Mouse (Mus musculus) layer of hippocampus, postnatal 10 days (tissue): ENCODE measurements around the gene Dbx1. TPM values are rescaled to one million over a fixed set of nuclear protein-coding genes. Genes with fewer than 3 reads are reported as not detected.
A peak's percentile ranks its signal among the peaks of the same experiment; 100 is the strongest.

Source experiments
- DNase-seq, 2 experiments: peaks; one replicate each; pipeline ENCODE4 v3.0.0; 2021; ENCODE audit warnings: low spot score in 2 of 2
- total RNA-seq, 2 experiments: library from RNA; stranded (reverse); gene quantifications; 2 replicates each; pipeline ENCODE4 v1.2.3; 2021

Gene Dbx1
- total RNA-seq, 2 experiments from 2014 or later, result not detected

- DNase-seq, result no peak
These were observed 3.2 kb downstream of the Dbx1 start for GRCm38 (mm10) chr7:49633375-49633956.

DNA sequence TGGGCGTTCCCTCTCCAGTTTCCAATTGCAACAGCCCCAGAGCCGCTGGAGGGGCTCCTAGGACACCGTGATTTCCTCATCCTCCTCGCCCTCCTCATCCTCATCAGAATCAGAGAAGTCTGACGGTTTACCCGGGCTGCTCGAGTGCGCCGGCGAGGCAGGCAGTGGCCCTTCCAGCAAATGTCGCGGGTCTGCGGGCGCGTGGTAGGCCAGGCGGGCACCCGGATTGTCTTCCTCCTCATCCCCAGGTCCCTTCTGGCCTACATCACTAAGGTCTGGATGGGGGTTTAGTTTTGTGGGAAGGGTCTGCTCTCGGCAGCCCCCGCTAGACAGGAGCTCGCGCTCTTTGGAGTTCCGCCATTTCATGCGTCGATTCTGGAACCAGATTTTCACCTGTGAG lies 4.3 kb downstream of the Dbx1 start:
- no peak for DNase-seq

GRCm38 (mm10) chr7:49631885-49632284 lies 4.8 kb downstream of the Dbx1 start:
- DNase-seq, result no peak

DNA sequence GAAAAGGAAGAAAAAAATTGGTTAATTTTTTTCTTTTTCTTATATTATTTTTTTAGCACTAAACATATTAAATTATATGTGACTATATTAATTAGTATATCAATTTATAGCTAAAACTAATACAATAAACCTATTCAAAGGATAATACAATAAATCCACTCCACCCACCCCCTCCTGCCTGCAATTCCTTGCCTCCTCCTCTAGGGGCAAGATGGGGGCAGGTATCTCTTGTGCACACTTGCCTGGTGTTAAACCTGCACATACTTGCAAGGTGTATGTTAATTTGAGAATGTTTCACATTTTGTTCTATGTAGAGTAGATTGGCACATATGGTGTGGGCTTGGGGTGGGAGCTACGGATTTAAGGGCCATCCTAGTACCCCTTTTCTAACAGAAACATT lies 16.5 kb downstream of the Dbx1 start:
- no peak for DNase-seq

DNA sequence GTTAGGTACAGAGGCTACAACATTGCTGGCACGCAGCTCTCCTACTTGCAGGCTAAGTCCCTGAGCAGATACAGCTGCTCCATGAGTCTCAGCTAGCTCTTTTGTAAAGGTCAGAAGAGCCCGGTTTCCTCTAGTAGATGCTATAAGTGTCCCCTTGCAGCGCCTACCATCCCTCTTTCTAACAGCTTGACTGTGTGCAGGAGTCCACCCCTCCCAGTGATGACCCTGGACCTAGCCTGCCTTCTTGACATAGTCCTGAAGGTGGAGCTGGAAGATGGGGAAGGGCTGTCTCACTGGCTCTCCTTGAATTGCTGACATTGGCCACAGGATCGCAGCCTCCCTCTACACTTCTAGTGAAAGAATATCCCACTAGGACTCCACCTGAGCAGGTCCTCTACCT lies 19.6 kb downstream of the Dbx1 start:
- DNase-seq, result no peak

DNA sequence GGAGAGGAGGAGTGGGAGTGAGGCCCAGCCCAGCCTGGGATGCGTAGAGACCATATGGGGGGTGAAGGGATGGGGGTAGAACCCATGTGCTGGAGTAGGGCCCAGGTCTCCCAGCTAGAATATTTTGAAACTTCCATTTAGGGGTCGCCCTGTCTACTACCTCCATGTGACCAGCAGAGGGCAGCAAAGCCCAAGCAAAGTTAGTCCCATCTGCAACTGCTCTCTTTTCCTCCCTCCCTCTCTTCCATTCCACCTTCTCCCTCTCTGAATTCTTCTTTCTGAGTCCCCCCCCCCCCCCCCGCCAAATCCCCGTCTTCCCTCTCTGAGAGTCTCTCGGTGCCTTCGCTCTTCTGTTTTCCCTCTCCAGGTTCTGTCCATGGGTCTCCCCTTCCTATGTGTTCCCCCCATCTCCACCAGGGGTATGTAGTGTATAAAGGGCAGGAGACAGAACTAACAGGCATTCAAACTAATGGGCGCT lies 20.4 kb downstream of the Dbx1 start:
- peak; percentile 79 for DNase-seq

DNA sequence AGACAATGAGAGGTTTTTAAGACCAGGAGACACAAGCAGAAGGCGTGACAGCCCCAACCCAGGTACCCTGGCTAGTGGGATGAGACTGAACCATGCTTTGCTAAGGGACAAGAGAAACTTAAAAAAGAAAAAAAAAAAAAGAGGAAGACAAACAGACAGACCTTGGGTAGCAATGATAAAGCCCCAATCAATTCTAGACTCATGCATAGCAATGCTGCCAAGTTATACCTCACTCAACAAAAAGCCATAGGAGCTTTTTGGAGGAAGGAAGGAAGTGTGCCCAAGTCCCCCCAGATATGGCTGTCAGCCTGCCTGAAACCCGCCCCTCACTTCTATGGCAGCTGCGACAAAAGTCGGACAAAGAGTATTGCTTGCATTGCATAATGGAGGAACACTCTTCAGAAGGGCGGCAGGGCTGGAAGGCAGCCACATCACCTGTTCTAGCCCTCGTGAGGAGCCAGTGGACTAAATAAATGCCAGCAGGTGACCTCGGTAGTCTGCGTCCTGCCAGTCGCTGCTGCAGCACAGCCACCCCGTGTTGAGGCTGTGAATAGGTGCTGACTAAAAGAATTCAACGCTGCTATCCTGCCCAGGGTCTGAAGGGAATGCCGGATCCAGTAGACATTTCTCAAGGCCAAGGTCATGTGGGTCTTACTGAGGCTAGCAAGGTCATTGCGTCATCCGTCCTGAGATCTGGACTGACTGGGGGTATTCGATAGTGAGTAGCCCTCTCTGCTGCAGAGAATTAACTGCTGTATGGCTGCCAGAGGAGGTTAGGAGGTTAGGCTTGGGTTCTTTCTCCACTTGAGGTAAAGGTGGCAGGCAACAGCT lies 31.5 kb downstream of the Dbx1 start:
- DNase-seq, result no peak

DNA sequence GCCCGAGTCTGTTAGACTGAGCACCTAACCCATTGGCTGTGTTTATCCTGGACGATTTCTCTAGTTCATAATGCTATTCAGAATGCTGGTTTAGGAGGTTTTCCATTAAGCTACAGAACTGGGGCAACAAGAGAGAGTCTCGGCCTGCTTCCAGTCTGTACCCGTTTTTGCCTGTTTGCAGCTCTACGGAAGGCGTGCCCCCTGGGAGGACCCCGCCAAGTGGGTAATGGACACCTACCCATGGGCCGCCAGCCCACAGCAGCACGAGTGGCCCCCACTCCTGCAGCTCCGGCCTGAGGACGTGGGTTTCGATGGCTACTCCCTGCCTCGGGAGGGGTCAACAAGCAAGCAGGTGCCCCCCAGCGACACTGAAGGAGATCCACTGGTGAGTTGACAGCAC lies 32.4 kb downstream of the Dbx1 start:
- no peak for DNase-seq

DNA sequence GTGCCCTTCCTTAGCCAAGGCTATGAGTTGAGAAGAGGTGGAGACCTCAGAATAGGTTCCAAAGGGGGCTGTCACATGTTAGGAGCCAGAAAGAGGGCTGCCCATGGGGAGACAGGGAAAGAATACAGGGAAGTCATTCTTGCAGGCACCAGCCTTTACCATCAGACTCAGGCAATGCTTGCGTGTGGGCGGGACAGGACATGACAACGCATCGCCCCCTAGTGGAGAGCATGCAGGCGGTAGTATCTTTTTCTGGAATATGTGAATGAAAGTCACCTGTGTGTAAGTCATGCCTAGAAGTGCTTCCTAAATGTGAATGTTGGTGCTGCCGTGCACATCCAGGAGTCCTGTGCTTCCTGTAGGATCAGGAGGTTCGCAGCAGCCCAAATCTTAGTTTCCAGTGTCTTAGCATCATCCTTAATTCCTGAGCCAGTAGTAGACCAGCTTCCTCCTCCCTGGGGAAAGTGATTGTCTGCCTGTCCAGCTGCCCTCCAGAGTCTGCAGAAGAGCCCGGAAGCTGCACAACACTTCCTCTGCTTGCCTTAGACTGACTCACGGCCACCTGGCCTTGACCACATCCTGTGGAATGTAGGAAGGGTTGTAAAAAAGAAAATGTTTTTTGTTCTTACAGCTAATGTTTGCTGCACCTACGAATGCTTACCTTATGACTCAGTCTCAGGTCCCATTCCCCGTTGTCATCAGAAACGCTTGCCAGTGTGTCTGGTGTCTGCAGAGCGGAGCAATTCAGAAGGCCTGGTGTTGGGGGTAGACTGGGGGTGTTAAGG lies 35.3 kb downstream of the Dbx1 start:
- peak; percentile 73 to 77 for DNase-seq

GRCm38 (mm10) chr7:49599950-49600349 lies 36.7 kb downstream of the Dbx1 start:
- no peak for DNase-seq

- no peak for DNase-seq
These were observed 38.4 kb downstream of the Dbx1 start for GRCm38 (mm10) chr7:49598225-49598624.

DNA sequence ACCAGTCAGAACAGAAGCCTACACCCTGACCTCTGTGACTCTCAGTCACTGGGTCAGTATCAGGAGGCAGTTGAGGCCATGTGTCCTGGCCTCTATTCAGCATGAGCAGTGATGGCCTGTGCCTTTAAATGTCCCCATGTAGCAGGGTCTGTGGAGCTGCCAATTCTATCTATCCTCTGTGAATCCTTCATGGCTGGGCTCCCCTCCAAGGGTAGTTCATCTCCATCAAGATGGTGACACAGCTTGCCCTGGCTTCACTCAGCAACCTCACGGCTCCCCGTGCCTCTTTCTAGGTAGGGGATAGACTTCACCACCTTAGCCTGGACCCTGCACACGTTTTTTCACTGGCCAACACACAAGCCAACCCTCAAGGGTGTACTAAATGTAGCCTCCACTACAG lies 38.9 kb downstream of the Dbx1 start:
- no peak for DNase-seq

DNA sequence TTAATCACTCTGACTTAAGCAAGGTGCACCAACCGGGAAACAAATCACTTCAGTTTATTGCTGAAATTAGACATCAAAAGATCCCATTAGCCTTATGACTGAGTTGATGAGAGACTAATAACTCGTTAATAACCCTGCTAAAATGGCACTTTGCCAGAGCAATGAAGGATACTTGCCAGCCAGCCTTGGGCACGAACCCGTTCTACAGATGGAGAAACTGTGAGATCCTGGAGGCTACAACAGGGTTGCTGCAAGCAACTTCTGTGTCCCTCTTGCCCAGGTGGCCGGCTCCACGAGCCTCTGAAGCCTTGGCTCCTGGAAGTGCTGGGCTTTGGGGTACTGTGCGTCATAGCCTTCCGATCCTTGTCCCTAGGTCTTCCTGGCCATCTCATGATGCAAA lies 47.0 kb downstream of the Dbx1 start:
- DNase-seq, result no peak

- no peak for DNase-seq
These were observed 50.0 kb downstream of the Dbx1 start for GRCm38 (mm10) chr7:49586530-49587120.

GRCm38 (mm10) chr7:49583176-49583575 lies 53.5 kb downstream of the Dbx1 start:
- DNase-seq, result no peak

- no peak for DNase-seq
These were observed 54.1 kb downstream of the Dbx1 start for GRCm38 (mm10) chr7:49582551-49582950.

DNA sequence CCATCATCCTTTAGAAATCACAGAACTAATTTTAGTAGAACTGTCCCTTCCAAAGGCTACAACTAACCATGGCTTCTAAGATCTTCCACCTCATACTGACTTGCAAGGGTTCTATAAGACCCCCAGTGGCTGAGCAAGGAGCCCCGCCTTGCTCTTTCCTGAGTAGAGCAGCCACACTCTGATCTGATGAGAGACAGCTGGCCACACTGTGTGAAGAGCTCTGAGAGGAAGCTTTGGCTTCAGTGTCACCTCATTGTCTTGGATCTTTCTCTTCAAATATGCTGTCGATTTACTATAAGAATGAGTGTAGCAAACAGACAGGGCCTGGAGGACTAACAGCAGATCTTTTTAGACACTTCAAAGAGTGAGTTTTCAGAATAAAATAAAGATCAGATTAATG lies 54.7 kb downstream of the Dbx1 start:
- no peak for DNase-seq
